Mouse (Mus musculus): ENCODE measurements around the gene Mfsd4b2.

Gene Mfsd4b2

DNA sequence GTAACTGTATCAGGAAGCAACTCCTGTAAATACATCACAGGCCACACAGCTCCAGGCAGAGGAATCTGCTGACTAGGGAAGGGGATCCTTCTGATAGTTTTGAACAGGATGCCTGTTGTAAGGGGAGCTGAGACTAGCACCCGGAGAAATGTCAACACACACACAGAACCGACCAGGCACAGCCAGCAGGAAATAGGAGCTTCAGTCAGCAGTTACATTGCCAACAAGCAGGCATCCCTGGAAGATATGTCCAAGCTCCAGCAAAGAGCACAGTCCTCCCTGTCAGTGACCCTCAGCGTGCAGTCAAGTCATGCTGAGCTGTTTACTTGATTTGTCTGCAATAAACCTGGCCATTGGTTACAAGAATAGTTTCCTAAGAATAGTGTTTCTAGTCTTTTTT lies 38.1 kb downstream of the Mfsd4b2 start:
- DNase-seq = no peak

Data from kidney, adult 18-20 months (tissue).